In the genomic region with DNA sequence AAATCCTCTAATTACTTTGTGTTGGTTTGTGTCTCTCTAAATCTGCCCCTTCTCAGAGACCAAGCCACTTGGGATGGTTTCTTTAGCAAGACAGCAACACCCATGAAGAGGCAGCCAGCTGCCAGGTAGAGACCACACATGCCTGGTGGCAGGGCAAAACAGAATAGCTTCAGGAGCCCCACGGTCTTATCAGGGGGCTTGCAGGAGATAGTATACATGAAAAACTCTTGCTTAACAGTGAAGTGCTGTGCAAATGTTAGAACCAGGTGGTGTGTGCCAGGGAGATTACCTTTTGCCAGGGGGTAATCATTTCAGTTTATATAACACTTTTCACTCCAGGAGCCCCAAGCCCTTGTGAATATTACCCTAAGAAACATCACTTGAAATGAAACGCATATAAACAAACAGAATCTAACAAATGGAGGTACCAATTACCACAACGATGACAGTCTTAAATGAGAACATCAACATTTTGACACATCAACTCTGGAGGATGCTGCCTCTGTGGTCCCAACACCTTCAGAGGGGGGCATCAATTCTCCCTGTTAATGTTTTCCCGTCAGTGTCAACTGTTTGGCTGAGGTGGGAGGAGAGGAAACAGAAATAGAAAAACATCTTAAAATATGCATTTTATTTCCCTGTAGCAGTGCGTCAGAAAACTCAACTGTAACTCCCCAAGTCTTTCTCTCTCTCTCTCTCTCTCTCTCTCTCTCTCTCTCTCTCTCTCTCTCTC, we compare ENCODE assay signal across 9 mouse cellular contexts. TPM values are rescaled to one million over a fixed set of nuclear protein-coding genes. Genes with fewer than 3 reads are reported as not detected.
DNase-seq lines count a peak whose midpoint lies in the region; ATAC-seq and TF ChIP-seq lines count a peak whose summit lies in the region.
"Had no signal": no experiment of that assay in that cellular context is flagged by ENCODE, and none has a peak within 500 bp of the region (broad histone marks: within the 10 kb centered on the region; RNA-seq: fewer than 3 reads in every experiment).

No protein-coding gene starts in this region.

- H3K27me3 ChIP-seq in intestine, embryonic 16.5 days (replicated peaks; ENCODE audit: control insufficient read depth, insufficient read depth, low read length), result no peaks in the 10 kb centered on the region
- H3K27me3 ChIP-seq in intestine, postnatal 0 days (replicated peaks; ENCODE audit: control insufficient read depth, insufficient read depth, low read length), result no peaks in the 10 kb centered on the region
- H3K27me3 ChIP-seq in embryonic facial prominence, embryonic 15.5 days, result no peaks in the 10 kb centered on the region
- no peaks in the 10 kb centered on the region for H3K27me3 ChIP-seq in limb, embryonic 10.5 days (ENCODE audit: low read depth, poor library complexity, severe bottlenecking)
- H3K27me3 ChIP-seq in midbrain, embryonic 14.5 days (ENCODE audit: control insufficient read depth, insufficient read depth, low read length), result no peaks in the 10 kb centered on the region

- H3K9ac ChIP-seq in intestine, embryonic 16.5 days (ENCODE audit: low read depth, low read length), result no peak overlapping the region
- no peak overlapping the region for H3K9ac ChIP-seq in intestine, postnatal 0 days (ENCODE audit: low read depth, low read length)
- no peak overlapping the region for H3K9ac ChIP-seq in embryonic facial prominence, embryonic 15.5 days
- H3K9ac ChIP-seq in midbrain, embryonic 14.5 days (replicated peaks; ENCODE audit: low read length), result no peak overlapping the region; the same call in 1 of the 2 replicates

- 16% methylated on average over 5 of the region's 5 CpGs for WGBS in intestine, embryonic 16.5 days
- 20% methylated on average over 5 of the region's 5 CpGs for WGBS in intestine, postnatal 0 days
- WGBS in embryonic facial prominence, embryonic 15.5 days, result 19% methylated on average over 5 of the region's 5 CpGs
- WGBS in limb, embryonic 10.5 days, result 24% methylated on average over 5 of the region's 5 CpGs
- WGBS in midbrain, embryonic 14.5 days, result 6% methylated on average over 5 of the region's 5 CpGs

- peak overlapping the region; percentile 54; the same call in 1 of the 2 replicates for H3K4me2 ChIP-seq in intestine, embryonic 16.5 days (ENCODE audit: low read depth, low read length)
- no peak overlapping the region for H3K4me2 ChIP-seq in intestine, postnatal 0 days (replicated peaks; ENCODE audit: low read depth)
- peak overlapping the region; percentile 61 for H3K4me2 ChIP-seq in embryonic facial prominence, embryonic 15.5 days (replicated peaks)
- H3K4me2 ChIP-seq in midbrain, embryonic 14.5 days (ENCODE audit: low read length), result peak overlapping the region; percentile 63

- no peak for TF ChIP-seq CTCF in intestine, postnatal 0 days (IDR thresholded peaks at IDR 0.05; ENCODE audit: low read depth)

- no peak for DNase-seq in limb, embryonic 10.5 days (ENCODE audit: low spot score)
- DNase-seq in midbrain, embryonic 14.5 days, result peak; percentile 41
- no peak for DNase-seq in Muller cell, postnatal 12 days (ENCODE audit: inconsistent ontology term)
- no peak for DNase-seq in urinary bladder, postnatal 4 days (ENCODE audit: low spot score in 2 of 2)
- no peak for DNase-seq in left cerebral cortex, adult 11 months (ENCODE audit: low spot score)
- DNase-seq: spleen, adult 18-20 months had no signal

- 0 out of 2 replicates have a peak, but pooled peaks cover 3% of the 10 kb centered on the region for H3K9me3 ChIP-seq in intestine, embryonic 16.5 days (ENCODE audit: control insufficient read depth, low read length)
- H3K9me3 ChIP-seq in intestine, postnatal 0 days (ENCODE audit: control insufficient read depth), result no peaks in the 10 kb centered on the region
- H3K9me3 ChIP-seq in embryonic facial prominence, embryonic 15.5 days (replicated peaks), result no peaks in the 10 kb centered on the region
- no peaks in the 10 kb centered on the region for H3K9me3 ChIP-seq in limb, embryonic 10.5 days (replicated peaks)
- H3K9me3 ChIP-seq in midbrain, embryonic 14.5 days (ENCODE audit: control insufficient read depth, low read length), result no peaks in the 10 kb centered on the region

- no peak overlapping the region for H3K4me3 ChIP-seq in intestine, embryonic 16.5 days (ENCODE audit: low read length)
- no peak overlapping the region for H3K4me3 ChIP-seq in intestine, postnatal 0 days (ENCODE audit: low read depth, low read length)
- no peak overlapping the region for H3K4me3 ChIP-seq in embryonic facial prominence, embryonic 15.5 days (replicated peaks)
- peak overlapping the region; percentile 53; the same call in 1 of the 2 replicates for H3K4me3 ChIP-seq in limb, embryonic 10.5 days
- H3K4me3 ChIP-seq in midbrain, embryonic 14.5 days (replicated peaks; ENCODE audit: low read depth, low read length), result no peak overlapping the region

- no peak overlapping the region for H3K27ac ChIP-seq in intestine, embryonic 16.5 days (ENCODE audit: low read length)
- H3K27ac ChIP-seq in intestine, postnatal 0 days (ENCODE audit: low read depth, low read length), result no peak overlapping the region
- H3K27ac ChIP-seq in embryonic facial prominence, embryonic 15.5 days (replicated peaks), result no peak overlapping the region
- peak overlapping the region; percentile 85; the same call in 1 of the 2 replicates for H3K27ac ChIP-seq in limb, embryonic 10.5 days
- peak overlapping the region; percentile 94 for H3K27ac ChIP-seq in midbrain, embryonic 14.5 days (replicated peaks; ENCODE audit: low read depth, low read length)

- no peak for ATAC-seq in intestine, embryonic 16.5 days
- no peak for ATAC-seq in intestine, postnatal 0 days
- no peak for ATAC-seq in embryonic facial prominence, embryonic 15.5 days (ENCODE audit: insufficient number of reproducible peaks, low FRiP score, low TSS enrichment, low read depth)
- ATAC-seq in midbrain, embryonic 14.5 days (ENCODE audit: low FRiP score, low TSS enrichment), result peak; percentile 16; the same call in 1 of the 2 replicates

- no peaks in the 10 kb centered on the region for H3K4me1 ChIP-seq in intestine, embryonic 16.5 days (ENCODE audit: control insufficient read depth, insufficient read depth, low read length)
- H3K4me1 ChIP-seq in intestine, postnatal 0 days (replicated peaks; ENCODE audit: control insufficient read depth, insufficient read depth, low read length), result no peaks in the 10 kb centered on the region
- peaks cover 14% of the 10 kb centered on the region for H3K4me1 ChIP-seq in embryonic facial prominence, embryonic 15.5 days
- peaks cover 11% of the 10 kb centered on the region; the same call in 1 of the 2 replicates for H3K4me1 ChIP-seq in limb, embryonic 10.5 days
- H3K4me1 ChIP-seq in midbrain, embryonic 14.5 days (ENCODE audit: control insufficient read depth, insufficient read depth, low read length), result peaks cover 18% of the 10 kb centered on the region

- no peaks in the 10 kb centered on the region for H3K36me3 ChIP-seq in intestine, embryonic 16.5 days (ENCODE audit: control insufficient read depth, insufficient read depth, low read length)
- no peaks in the 10 kb centered on the region for H3K36me3 ChIP-seq in intestine, postnatal 0 days (ENCODE audit: control insufficient read depth, insufficient read depth)
- no peaks in the 10 kb centered on the region for H3K36me3 ChIP-seq in embryonic facial prominence, embryonic 15.5 days
- no peaks in the 10 kb centered on the region for H3K36me3 ChIP-seq in limb, embryonic 10.5 days
- H3K36me3 ChIP-seq in midbrain, embryonic 14.5 days (ENCODE audit: control insufficient read depth, insufficient read depth, low read length), result no peaks in the 10 kb centered on the region

RNA-seq across cellular contexts. Expression of gene Rad23b, which starts 56.3 kb away (rescaled TPM):
- polyA plus RNA-seq in intestine, embryonic 16.5 days (2015; fragmentation: Nextera tagmentation; extraction: Ambion mirVana), result 60.0 and 63.6 TPM in 2 replicates
- 52.1 and 53.4 TPM in 2 replicates for polyA plus RNA-seq in intestine, postnatal 0 days (2015; fragmentation: Nextera tagmentation; extraction: Ambion mirVana)
- 87.0 and 95.7 TPM in 2 replicates for polyA plus RNA-seq in embryonic facial prominence, embryonic 15.5 days (2015; fragmentation: Nextera tagmentation; extraction: Ambion mirVana)
- polyA plus RNA-seq in limb, embryonic 10.5 days (2016; fragmentation: Nextera tagmentation; extraction: Ambion mirVana), result 87.3 and 88.1 TPM in 2 replicates
- polyA plus RNA-seq in midbrain, embryonic 14.5 days (2014; fragmentation: Nextera tagmentation; extraction: Ambion mirVana), result 82.0 and 83.9 TPM in 2 replicates

Comparison
In these comparisons a context has a peak if more than half of its experiments do, and no peak if none do; other contexts are left out.
1. H3K27ac ChIP-seq: peak in limb, embryonic 10.5 days (single experiment) and midbrain, embryonic 14.5 days (single experiment); none in intestine, embryonic 16.5 days (single experiment), intestine, postnatal 0 days (single experiment) and embryonic facial prominence, embryonic 15.5 days (single experiment).